Mouse (Mus musculus): Measurements from ENCODE around the gene Rabgef1. TPM values are rescaled to one million over a fixed set of nuclear protein-coding genes. Genes with fewer than 3 reads are reported as not detected.

Gene Rabgef1
- total RNA-seq, 1 experiment from 2014 or later = 34.3 TPM

GRCm38 (mm10) chr5:130205441-130206023 is 33.9 kb downstream of the Rabgef1 start:
- ATAC-seq (replicated peaks; ENCODE audit: low read depth, poor library complexity, severe bottlenecking) = peak; percentile 50

GRCm38 (mm10) chr5:130207299-130207698 is 35.7 kb downstream of the Rabgef1 start:
- no peak for ATAC-seq (replicated peaks; ENCODE audit: low read depth, poor library complexity, severe bottlenecking)

GRCm38 (mm10) chr5:130212956-130213355 is 41.4 kb downstream of the Rabgef1 start:
- ATAC-seq (replicated peaks; ENCODE audit: low read depth, poor library complexity, severe bottlenecking) = no peak

GRCm38 (mm10) chr5:130216781-130217180 is 45.2 kb downstream of the Rabgef1 start, which contains the start of gene Tmem248:
Gene Tmem248 (plus strand): TSS chr5:130217081.
- ATAC-seq (replicated peaks; ENCODE audit: low read depth, poor library complexity, severe bottlenecking) = no peak

GRCm38 (mm10) chr5:130217406-130217805 is 45.8 kb downstream of the Rabgef1 start:
- ATAC-seq (replicated peaks; ENCODE audit: low read depth, poor library complexity, severe bottlenecking) = no peak

DNA sequence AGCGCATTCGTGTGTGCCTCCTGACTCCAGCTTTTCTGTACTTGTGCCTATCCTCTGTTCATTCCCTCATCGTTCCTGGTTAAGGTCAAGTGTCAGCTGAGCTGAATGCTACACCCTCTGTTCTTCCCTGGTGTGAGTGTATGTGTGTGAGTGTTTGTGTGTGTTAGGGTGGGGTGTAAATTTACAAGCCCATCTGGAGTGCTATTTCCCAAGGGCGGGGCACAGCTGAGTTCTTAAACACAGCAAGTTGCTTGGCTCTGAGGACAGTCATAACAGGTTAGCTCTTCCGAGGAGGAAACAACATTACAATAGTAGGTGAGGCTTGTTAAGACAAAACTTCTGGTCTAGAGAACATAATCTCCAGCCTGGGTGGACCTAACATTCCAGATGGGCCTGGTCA is 46.7 kb downstream of the Rabgef1 start:
- no peak for ATAC-seq (replicated peaks; ENCODE audit: low read depth, poor library complexity, severe bottlenecking)

GRCm38 (mm10) chr5:130221316-130221715 is 49.7 kb downstream of the Rabgef1 start:
- no peak for ATAC-seq (replicated peaks; ENCODE audit: low read depth, poor library complexity, severe bottlenecking)

GRCm38 (mm10) chr5:130221760-130222145 is 50.2 kb downstream of the Rabgef1 start:
- peak; percentile 48 for ATAC-seq (replicated peaks; ENCODE audit: low read depth, poor library complexity, severe bottlenecking)

DNA sequence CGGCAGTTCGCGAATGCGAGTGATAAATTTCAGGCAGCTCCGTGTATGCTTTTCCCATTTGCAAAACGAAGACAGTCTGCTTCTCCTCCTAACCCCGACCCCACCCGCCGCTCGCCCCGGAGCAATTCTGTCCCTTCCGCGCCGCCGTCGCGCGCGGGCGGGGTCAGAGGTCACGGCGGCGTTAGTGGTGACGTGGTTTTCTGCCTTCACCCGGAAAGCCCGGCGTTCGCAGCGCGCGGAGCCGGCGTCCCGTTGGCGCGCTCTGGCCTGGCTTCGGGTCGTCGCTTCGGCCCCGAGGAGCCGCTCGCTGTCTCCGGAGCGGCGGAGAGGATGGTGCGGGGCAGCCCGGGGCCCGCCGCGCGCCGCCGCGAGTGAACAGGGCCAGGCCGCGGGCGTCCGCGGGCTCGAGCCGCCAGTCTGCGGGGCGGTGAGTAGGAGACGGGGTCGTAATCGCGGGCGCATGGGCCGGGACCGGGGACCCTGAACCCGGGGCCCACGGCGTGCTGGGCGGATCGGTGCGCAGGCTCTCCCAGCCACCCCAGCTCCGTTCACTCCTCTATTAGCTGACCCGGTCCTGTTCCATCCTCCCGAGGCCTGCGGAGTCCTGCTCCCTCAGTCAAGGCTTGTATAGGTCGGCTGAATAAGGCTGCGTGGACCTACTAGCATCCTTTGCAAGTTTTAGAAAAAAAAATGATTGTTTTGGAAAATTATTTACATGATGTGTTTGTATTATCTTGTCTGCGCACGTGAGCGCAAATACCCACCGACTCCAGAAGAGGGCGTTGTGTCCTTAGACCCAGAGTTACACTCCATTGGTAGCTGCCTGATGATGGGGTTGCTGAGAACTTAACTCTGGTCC is 50.8 kb downstream of the Rabgef1 start:
- peak; percentile 82 for ATAC-seq (replicated peaks; ENCODE audit: low read depth, poor library complexity, severe bottlenecking)

- no peak for ATAC-seq (replicated peaks; ENCODE audit: low read depth, poor library complexity, severe bottlenecking)
Observed at GRCm38 (mm10) chr5:130226790-130227189, 55.2 kb downstream of the Rabgef1 start.

GRCm38 (mm10) chr5:130228120-130228519 is 56.5 kb downstream of the Rabgef1 start:
- ATAC-seq (replicated peaks; ENCODE audit: low read depth, poor library complexity, severe bottlenecking) = peak; percentile 36; the same call in 1 of the 2 replicates

DNA sequence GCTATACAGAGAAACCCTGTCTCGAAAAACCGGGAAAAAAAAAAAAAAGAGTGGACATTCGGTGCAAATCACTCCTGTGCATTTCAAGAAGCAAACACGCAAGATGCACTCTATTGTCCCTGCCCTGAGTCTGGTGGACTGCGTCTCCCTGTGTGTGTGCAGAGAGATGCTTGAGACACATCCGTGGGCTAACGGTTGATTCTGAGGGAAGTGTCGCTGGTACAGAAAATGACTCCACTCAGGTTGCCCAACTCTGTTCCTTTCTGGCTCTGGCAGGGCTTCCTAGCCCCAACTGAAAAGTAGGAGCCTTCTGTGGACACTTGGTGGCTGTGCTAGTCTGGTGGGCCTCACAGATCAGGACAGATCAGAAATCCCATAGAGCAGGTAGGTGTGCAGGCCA is 64.7 kb downstream of the Rabgef1 start:
- ATAC-seq (replicated peaks; ENCODE audit: low read depth, poor library complexity, severe bottlenecking) = 0 out of 2 replicates have a peak, but pooled peaks have one; percentile 24

GRCm38 (mm10) chr5:130239236-130239635 is 67.6 kb downstream of the Rabgef1 start:
- ATAC-seq (replicated peaks; ENCODE audit: low read depth, poor library complexity, severe bottlenecking) = no peak

- ATAC-seq (replicated peaks; ENCODE audit: low read depth, poor library complexity, severe bottlenecking) = no peak
Observed at GRCm38 (mm10) chr5:130239856-130240255, 68.3 kb downstream of the Rabgef1 start.

DNA sequence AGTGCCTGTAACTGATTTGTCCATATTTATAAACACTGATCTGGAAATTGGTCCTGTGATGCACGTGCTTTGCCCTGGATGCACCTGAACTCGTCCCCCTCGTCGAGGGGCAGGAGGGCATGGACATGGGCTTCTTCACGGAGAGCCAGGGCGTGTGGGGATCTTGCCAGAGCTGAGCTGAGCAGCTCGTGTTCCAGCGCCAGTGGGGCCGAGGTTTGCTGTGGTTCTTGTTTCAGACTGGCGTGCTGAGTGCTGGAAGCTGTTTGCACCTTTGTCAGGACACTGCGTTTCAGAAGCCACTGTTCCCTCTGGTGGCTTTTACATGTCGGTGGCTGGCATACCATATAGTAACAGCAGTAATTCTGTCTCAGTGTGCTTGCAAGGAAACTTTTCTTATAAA is 69.8 kb downstream of the Rabgef1 start:
- no peak for ATAC-seq (replicated peaks; ENCODE audit: low read depth, poor library complexity, severe bottlenecking)

- peak; percentile 77 for ATAC-seq (replicated peaks; ENCODE audit: low read depth, poor library complexity, severe bottlenecking)
Observed at GRCm38 (mm10) chr5:130247823-130248222, 76.2 kb downstream of the Rabgef1 start.

DNA sequence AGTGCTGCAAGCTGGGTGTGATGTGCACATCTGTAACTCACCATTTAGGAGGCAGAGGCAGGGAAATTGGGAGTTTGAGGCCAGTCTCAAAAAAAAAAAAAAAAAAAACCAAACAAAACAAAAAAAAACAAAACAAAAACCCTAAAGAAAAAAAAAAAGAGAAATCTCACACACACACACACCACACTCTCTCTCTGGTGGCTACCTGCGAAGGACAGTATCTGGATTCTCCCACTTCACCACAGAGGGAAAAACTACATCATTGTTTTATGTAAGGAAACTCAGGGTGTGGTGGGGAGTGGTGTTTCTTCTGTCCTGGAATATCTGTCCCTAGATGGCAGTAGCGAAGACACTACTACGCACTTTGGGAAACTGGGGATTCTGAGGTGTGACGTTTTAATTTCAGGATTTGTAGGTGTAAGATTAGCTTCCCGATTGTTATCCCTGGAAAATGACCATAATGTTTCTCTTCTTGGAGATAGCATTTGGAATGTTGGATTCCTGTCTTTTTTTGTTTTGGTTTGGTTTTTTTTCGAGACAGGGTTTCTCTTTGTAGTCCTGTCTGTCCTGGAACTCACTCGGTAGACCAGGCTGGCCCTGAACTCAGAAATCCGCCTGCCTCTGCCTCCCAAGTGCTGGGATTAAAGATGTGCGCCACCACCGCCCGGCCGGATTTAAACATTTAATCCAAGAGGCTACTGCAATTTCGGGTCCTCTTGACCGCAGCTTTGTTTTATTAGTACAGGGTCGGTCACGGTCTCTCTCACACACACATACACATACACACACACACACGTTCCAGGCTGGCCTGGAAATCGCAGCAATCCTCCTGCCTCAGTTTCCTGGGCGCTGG is 82.8 kb downstream of the Rabgef1 start:
- ATAC-seq (replicated peaks; ENCODE audit: low read depth, poor library complexity, severe bottlenecking) = no peak; the same call in 1 of the 2 replicates

GRCm38 (mm10) chr5:130255017-130255720 is 83.6 kb downstream of the Rabgef1 start, which contains the start of the genes Sbds and Tyw1:
Gene Sbds (minus strand): TSS chr5:130255530.
Gene Tyw1 (plus strand): TSS chr5:130255619.
- peak; percentile 76 for ATAC-seq (replicated peaks; ENCODE audit: low read depth, poor library complexity, severe bottlenecking)

- 0 out of 2 replicates have a peak, but pooled peaks have one; percentile 0 for ATAC-seq (replicated peaks; ENCODE audit: low read depth, poor library complexity, severe bottlenecking)
Observed at GRCm38 (mm10) chr5:130255799-130256525, 84.4 kb downstream of the Rabgef1 start.

All from common myeloid progenitor, adult 5-6 weeks (primary cell).